Mouse (Mus musculus): ENCODE measurements around the gene Igbp1. TPM values are rescaled to one million over a fixed set of nuclear protein-coding genes. Genes with fewer than 3 reads are reported as not detected.

Igbp1 gene
- polyA plus RNA-seq, 1 experiment from 2014 or later, result 37.4 TPM

Other genes starting within 250 kb of the Igbp1 start
- gene Otud6a, start 65.3 kb upstream of the Igbp1 start, polyA plus RNA-seq (2015; fragmentation: Nextera tagmentation; extraction: Ambion mirVana), result not detected in 2 replicates
- gene Awat2, start 51.6 kb upstream of the Igbp1 start, polyA plus RNA-seq (2015; fragmentation: Nextera tagmentation; extraction: Ambion mirVana), result 0.46 and 0.82 TPM in 2 replicates
- not detected in 2 replicates for gene Dgat2l6, start 30.5 kb downstream of the Igbp1 start, polyA plus RNA-seq (2015; fragmentation: Nextera tagmentation; extraction: Ambion mirVana)
- gene Awat1, start 78.0 kb downstream of the Igbp1 start, polyA plus RNA-seq (2015; fragmentation: Nextera tagmentation; extraction: Ambion mirVana), result not detected in 2 replicates
- 0.15 TPM in 1 of 2 replicates, not detected in the other for gene P2ry4, start 100.6 kb downstream of the Igbp1 start, polyA plus RNA-seq (2015; fragmentation: Nextera tagmentation; extraction: Ambion mirVana)
- not detected in 2 replicates for gene Arr3, start 111.2 kb downstream of the Igbp1 start, polyA plus RNA-seq (2015; fragmentation: Nextera tagmentation; extraction: Ambion mirVana)
- gene Kif4, start 131.4 kb downstream of the Igbp1 start, polyA plus RNA-seq (2015; fragmentation: Nextera tagmentation; extraction: Ambion mirVana), result 33.2 and 33.5 TPM in 2 replicates
- gene Pdzd11, start 132.3 kb downstream of the Igbp1 start, polyA plus RNA-seq (2015; fragmentation: Nextera tagmentation; extraction: Ambion mirVana), result 99.3 and 103 TPM in 2 replicates
- gene Gdpd2, start 235.6 kb downstream of the Igbp1 start, polyA plus RNA-seq (2015; fragmentation: Nextera tagmentation; extraction: Ambion mirVana), result 0.49 and 1.2 TPM in 2 replicates